Mouse (Mus musculus) myocyte (in vitro differentiated cells): Measurements from ENCODE around the gene Capn5.

Experiments used
- CEBPB ChIP-seq: IDR thresholded peaks from 2 replicates; pipeline ENCODE4 v1.6.1; 2011; ENCODE audit warnings: mild to moderate bottlenecking, moderate library complexity; ENCODE audit not compliant: poor library complexity, insufficient read depth, severe bottlenecking
- MYOG ChIP-seq, 3 experiments: IDR thresholded peaks; one replicate each; pipeline ENCODE4 v1.6.1; 2011; ENCODE audit warnings: control low read depth in 2 of 3, low read depth in 2 of 3, mild to moderate bottlenecking in 2 of 3; ENCODE audit not compliant: insufficient read length in 2 of 3, control insufficient read depth in 1 of 3, insufficient read depth in 1 of 3
- POLR2A ChIP-seq: IDR thresholded peaks from one replicate; pipeline ENCODE4 v1.6.1; 2011; ENCODE audit warnings: low read depth, mild to moderate bottlenecking, control low read depth, moderate library complexity; ENCODE audit not compliant: insufficient read length
- POLR2AphosphoS2 ChIP-seq: IDR thresholded peaks from one replicate; pipeline ENCODE4 v1.6.1; 2011; ENCODE audit warnings: low read depth, control low read depth; ENCODE audit not compliant: insufficient read length
- USF1 ChIP-seq: IDR thresholded peaks from one replicate; pipeline ENCODE4 v1.6.1; 2011; ENCODE audit warnings: low read depth, mild to moderate bottlenecking, control low read depth, moderate library complexity

GRCm38 (mm10) chr7:98163700-98164099 is 14.4 kb downstream of the Capn5 start:
- TF ChIP-seq POLR2A (no peak), POLR2AphosphoS2 (no peak), USF1 (no peak), MYOG (IDR thresholded peaks at IDR 0.05; ENCODE audit: control insufficient read depth in 1 of 3, insufficient read depth in 1 of 3, insufficient read length in 2 of 3, low read depth in 2 of 3) (no peak), CEBPB (no peak)
